Mouse (Mus musculus) urinary bladder, adult 18-20 months (tissue): ENCODE measurements at regions not wholly inside any gene's neighbourhood (a gene's known extent, or its start where the extent isn't known, plus 50 kb on each side); places are given as distances from the start of the nearest gene placed in this dataset.
A peak's percentile ranks its signal among the peaks of the same experiment; 100 is the strongest.

ENCODE experiments used
- DNase-seq, 2 experiments: peaks; one replicate each; pipeline ENCODE4 v3.0.0; 2022; ENCODE audit warnings: low spot score in 2 of 2, mixed read lengths in 2 of 2

- peak; percentile 0 to 3 for DNase-seq
These were observed 341.1 kb downstream of the Gm21739 start for GRCm38 (mm10) chrY:43923126-43923525.
